Mouse (Mus musculus): ENCODE results near the gene Ms4a3. TPM values are rescaled to one million over a fixed set of nuclear protein-coding genes. Genes with fewer than 3 reads are reported as not detected.
A peak's percentile ranks its signal among the peaks of the same experiment; 100 is the strongest.

The Ms4a3 gene
- polyA plus RNA-seq, 1 experiment from 2014 or later: 7.5 TPM

DNA sequence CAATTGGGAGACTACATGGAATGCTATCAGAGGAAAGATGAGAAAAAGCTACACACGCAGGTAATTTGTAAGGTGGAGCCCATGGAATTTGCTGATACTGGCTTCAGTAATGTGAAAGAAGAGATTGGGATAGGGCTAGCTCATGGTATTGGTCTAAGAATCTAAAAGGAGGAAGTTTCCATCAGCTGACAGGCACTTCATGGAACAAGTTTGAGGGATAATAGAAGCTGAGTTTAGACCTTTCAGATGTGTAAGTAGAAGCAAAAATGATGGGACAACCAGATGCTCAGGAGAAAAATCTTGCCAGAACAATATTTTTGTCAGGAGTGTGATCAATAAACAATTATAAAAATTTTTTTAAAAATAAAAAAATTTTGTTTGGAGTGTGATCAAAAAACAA is 6.9 kb downstream of the Ms4a3 start:
- no peaks in the 10 kb centered on the region for H3K36me3 ChIP-seq (ENCODE audit: control insufficient read depth, insufficient read depth, low read length)
- no peak for DNase-seq (ENCODE audit: low spot score)
- no peak overlapping the region for H3K4me2 ChIP-seq
- no peak for ATAC-seq (replicated peaks; ENCODE audit: low FRiP score)
- H3K9ac ChIP-seq (ENCODE audit: low read depth, low read length): no peak overlapping the region
- H3K27me3 ChIP-seq (replicated peaks; ENCODE audit: control insufficient read depth, insufficient read depth, low read length): no peaks in the 10 kb centered on the region
- no peaks in the 10 kb centered on the region for H3K4me1 ChIP-seq (replicated peaks; ENCODE audit: control insufficient read depth, insufficient read depth, low read length)
- no peaks in the 10 kb centered on the region for H3K9me3 ChIP-seq (ENCODE audit: control insufficient read depth, low read length)
- H3K4me3 ChIP-seq (ENCODE audit: low read depth, low read length): no peak overlapping the region
- WGBS: 81% methylated on average over 1 of the region's 1 CpGs
- H3K27ac ChIP-seq (ENCODE audit: low read depth, low read length): no peak overlapping the region

DNA sequence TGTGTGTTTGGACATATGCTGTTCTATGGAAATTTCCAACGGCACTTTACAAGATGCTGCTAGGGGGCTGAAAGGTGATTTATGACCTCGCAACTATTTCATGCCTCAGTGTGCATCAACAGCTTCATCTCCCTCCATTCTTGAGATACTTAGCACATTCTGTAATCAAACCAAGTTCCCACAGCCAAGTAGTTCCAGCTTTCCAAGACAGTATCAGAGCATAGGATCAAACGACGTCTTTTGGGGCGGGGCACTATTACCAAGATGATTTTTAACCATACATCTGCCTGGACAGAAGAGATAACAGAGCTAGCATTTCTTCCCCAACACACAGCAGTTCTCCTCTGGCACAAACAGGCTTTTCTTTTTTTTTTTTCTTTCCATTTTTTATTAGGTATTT is 15.4 kb downstream of the Ms4a3 start:
- DNase-seq (ENCODE audit: low spot score) (no peak), ATAC-seq (replicated peaks; ENCODE audit: low FRiP score) (peak; percentile 86)
- no peak overlapping the region for H3K4me2 ChIP-seq
- 54% methylated on average over 5 of the region's 5 CpGs for WGBS
- no peaks in the 10 kb centered on the region; the same call in 1 of the 2 replicates for H3K4me1 ChIP-seq (replicated peaks; ENCODE audit: control insufficient read depth, insufficient read depth, low read length)
- H3K9ac ChIP-seq (ENCODE audit: low read depth, low read length): no peak overlapping the region
- H3K4me3 ChIP-seq (ENCODE audit: low read depth, low read length): no peak overlapping the region
- H3K36me3 ChIP-seq (ENCODE audit: control insufficient read depth, insufficient read depth, low read length): no peaks in the 10 kb centered on the region
- H3K27ac ChIP-seq (ENCODE audit: low read depth, low read length): no peak overlapping the region
- H3K27me3 ChIP-seq (replicated peaks; ENCODE audit: control insufficient read depth, insufficient read depth, low read length): no peaks in the 10 kb centered on the region
- no peaks in the 10 kb centered on the region for H3K9me3 ChIP-seq (ENCODE audit: control insufficient read depth, low read length)

DNA sequence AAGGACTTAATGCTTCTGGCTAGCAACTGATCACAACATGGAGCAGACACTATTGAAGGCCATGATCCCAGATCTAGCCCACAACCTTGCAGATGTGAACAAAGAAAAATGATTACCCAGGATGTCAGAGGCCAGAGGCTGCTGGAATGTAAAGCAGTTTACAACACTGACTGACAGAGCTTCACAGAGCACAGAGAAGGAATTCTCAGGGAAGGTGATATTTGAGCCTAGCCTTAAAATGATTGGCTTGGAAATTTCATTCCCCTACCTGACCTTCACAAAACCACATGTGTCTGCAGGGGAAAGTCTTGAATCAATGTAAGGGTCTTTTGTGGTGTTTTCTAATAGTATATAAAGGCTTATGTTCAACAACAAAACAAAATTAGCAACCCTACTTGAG is 15.9 kb downstream of the Ms4a3 start:
- H3K9me3 ChIP-seq (ENCODE audit: control insufficient read depth, low read length): no peaks in the 10 kb centered on the region
- ATAC-seq (replicated peaks; ENCODE audit: low FRiP score) (no peak), DNase-seq (ENCODE audit: low spot score) (no peak)
- H3K4me3 ChIP-seq (ENCODE audit: low read depth, low read length): no peak overlapping the region
- no peaks in the 10 kb centered on the region for H3K36me3 ChIP-seq (ENCODE audit: control insufficient read depth, insufficient read depth, low read length)
- H3K4me2 ChIP-seq: no peak overlapping the region
- H3K27ac ChIP-seq (ENCODE audit: low read depth, low read length): no peak overlapping the region
- no peak overlapping the region for H3K9ac ChIP-seq (ENCODE audit: low read depth, low read length)
- no peaks in the 10 kb centered on the region; the same call in 1 of the 2 replicates for H3K4me1 ChIP-seq (replicated peaks; ENCODE audit: control insufficient read depth, insufficient read depth, low read length)
- no peaks in the 10 kb centered on the region for H3K27me3 ChIP-seq (replicated peaks; ENCODE audit: control insufficient read depth, insufficient read depth, low read length)

DNA sequence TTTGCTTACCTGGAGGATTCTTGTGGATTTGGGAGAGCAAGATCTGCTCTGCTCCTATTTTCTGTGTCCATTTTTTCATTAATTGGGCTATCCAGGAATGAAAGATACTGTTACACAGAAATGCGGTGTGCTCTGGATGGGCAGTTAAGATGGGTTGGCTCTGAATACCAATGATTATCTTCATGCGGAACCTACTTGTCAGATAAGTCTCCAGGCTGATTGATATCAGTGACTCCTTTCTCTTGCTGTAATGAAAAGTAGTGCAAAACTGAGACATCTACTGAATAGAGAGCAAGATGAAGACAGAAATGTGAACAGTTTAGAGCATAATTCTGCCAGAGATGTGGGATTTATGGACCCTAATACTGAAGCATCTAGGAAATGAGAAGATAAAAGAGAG is 17.1 kb downstream of the Ms4a3 start, which contains the start of gene Ms4a2:
TSS of gene Ms4a2 (minus strand) at position 169 of the 400 bp plus-strand sequence.
- H3K36me3 ChIP-seq (ENCODE audit: control insufficient read depth, insufficient read depth, low read length): no peaks in the 10 kb centered on the region
- no peak within 1 kb of the TSS for H3K27ac ChIP-seq (ENCODE audit: low read depth, low read length)
- no peak within 1 kb of the TSS for H3K9ac ChIP-seq (ENCODE audit: low read depth, low read length)
- no peak within 1 kb of the TSS for H3K4me2 ChIP-seq
- ATAC-seq (replicated peaks; ENCODE audit: low FRiP score) (no peak), DNase-seq (ENCODE audit: low spot score) (no peak)
- H3K4me3 ChIP-seq (ENCODE audit: low read depth, low read length): no peak within 1 kb of the TSS
- H3K9me3 ChIP-seq (ENCODE audit: control insufficient read depth, low read length): no peaks in the 10 kb centered on the region
- no peaks in the 10 kb centered on the region; the same call in 1 of the 2 replicates for H3K4me1 ChIP-seq (replicated peaks; ENCODE audit: control insufficient read depth, insufficient read depth, low read length)
- WGBS: 75% methylated on average over 2 of the region's 2 CpGs
- no peaks in the 10 kb centered on the region for H3K27me3 ChIP-seq (replicated peaks; ENCODE audit: control insufficient read depth, insufficient read depth, low read length)

DNA sequence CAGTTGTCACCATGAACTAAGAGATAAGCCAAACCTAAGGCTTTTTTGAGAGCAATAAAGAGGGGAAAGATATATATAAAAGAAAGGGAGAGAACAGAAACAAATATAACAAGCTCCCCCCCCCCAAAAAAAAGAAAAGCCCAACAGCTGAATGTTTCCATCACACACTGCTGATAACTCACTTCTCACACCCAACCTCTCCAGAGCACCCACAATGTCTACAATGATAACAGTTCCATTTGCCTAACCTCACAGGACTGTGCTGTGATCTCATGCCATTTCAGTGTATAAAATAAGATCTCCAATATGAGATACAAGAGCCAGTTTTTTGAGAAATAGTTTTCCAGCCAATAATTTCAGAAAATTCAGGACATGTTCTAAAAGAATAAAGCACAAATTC is 22.7 kb downstream of the Ms4a3 start:
- H3K4me2 ChIP-seq: no peak overlapping the region
- ATAC-seq (replicated peaks; ENCODE audit: low FRiP score) (peak; percentile 86), DNase-seq (ENCODE audit: low spot score) (no peak)
- no peaks in the 10 kb centered on the region; the same call in 1 of the 2 replicates for H3K4me1 ChIP-seq (replicated peaks; ENCODE audit: control insufficient read depth, insufficient read depth, low read length)
- H3K27ac ChIP-seq (ENCODE audit: low read depth, low read length): no peak overlapping the region
- no peaks in the 10 kb centered on the region for H3K27me3 ChIP-seq (replicated peaks; ENCODE audit: control insufficient read depth, insufficient read depth, low read length)
- H3K9ac ChIP-seq (ENCODE audit: low read depth, low read length): no peak overlapping the region
- H3K9me3 ChIP-seq (ENCODE audit: control insufficient read depth, low read length): no peaks in the 10 kb centered on the region
- no peaks in the 10 kb centered on the region for H3K36me3 ChIP-seq (ENCODE audit: control insufficient read depth, insufficient read depth, low read length)
- H3K4me3 ChIP-seq (ENCODE audit: low read depth, low read length): no peak overlapping the region

DNA sequence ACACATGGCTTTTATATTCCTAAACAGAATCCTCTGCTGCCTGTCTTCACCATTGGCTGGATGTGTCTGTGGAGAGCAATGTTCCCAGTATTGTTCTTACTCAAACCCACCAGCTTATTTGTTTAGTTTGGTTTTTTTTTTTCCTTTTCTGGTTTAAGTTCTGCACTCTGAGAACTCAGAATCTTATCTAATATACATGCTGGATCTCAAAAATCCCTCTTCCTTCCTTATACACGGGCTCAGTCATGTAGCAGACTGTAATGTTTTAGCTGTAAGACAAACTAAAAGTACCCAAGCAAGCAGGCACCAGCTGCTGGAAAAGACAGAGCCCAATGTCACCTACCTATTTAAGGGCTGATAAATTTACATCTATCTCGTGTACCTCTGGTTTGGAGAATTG is 25.8 kb downstream of the Ms4a3 start:
- DNase-seq (ENCODE audit: low spot score) (no peak), ATAC-seq (replicated peaks; ENCODE audit: low FRiP score) (no peak)
- H3K4me2 ChIP-seq: no peak overlapping the region

DNA sequence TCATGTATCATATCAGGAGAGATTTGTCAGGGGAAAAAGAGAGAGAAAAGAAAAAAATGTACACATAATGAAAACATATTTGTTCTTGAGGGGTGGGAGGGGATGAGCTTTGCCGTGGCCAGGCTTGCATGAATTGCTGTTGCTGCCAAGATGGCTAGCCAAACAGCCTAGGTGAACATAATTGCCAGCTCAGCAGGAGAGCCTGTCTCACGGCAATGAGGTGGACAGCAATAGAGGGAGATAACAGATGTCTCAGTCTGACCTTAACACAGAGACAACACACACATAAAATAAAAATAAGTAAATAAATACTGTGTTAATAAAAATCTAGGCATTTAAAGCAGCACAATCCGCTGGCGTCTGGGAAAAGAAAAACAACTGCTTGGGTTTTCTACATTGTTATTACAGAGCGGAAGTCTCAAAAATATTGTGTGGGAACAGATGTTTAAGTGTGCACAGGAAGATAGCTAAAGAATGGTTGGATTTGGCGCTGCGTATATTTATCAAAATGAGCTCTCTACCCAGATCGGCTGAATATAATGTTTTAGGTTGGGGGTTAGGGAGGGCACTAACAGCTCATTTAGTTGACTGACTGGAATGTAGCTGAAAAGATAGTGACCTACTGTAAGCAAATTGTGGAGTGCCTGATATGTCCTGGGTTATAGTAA is 26.7 kb downstream of the Ms4a3 start:
- H3K9ac ChIP-seq (ENCODE audit: low read depth, low read length): no peak overlapping the region
- no peaks in the 10 kb centered on the region for H3K36me3 ChIP-seq (ENCODE audit: control insufficient read depth, insufficient read depth, low read length)
- 65% methylated on average over 8 of the region's 8 CpGs for WGBS
- no peak for ATAC-seq (replicated peaks; ENCODE audit: low FRiP score)
- H3K4me1 ChIP-seq (replicated peaks; ENCODE audit: control insufficient read depth, insufficient read depth, low read length): peaks cover 7% of the 10 kb centered on the region
- H3K27me3 ChIP-seq (replicated peaks; ENCODE audit: control insufficient read depth, insufficient read depth, low read length): no peaks in the 10 kb centered on the region
- no peak overlapping the region for H3K4me3 ChIP-seq (ENCODE audit: low read depth, low read length)
- DNase-seq (ENCODE audit: low spot score): no peak
- no peak overlapping the region for H3K27ac ChIP-seq (ENCODE audit: low read depth, low read length)
- no peak overlapping the region for H3K4me2 ChIP-seq
- H3K9me3 ChIP-seq (ENCODE audit: control insufficient read depth, low read length): no peaks in the 10 kb centered on the region

More for the DNA sequence above, 25.8 kb downstream of the Ms4a3 start:
- H3K36me3 ChIP-seq (ENCODE audit: control insufficient read depth, insufficient read depth, low read length): no peaks in the 10 kb centered on the region
- H3K4me3 ChIP-seq (ENCODE audit: low read depth, low read length): no peak overlapping the region
- H3K9me3 ChIP-seq (ENCODE audit: control insufficient read depth, low read length): no peaks in the 10 kb centered on the region
- peaks cover 7% of the 10 kb centered on the region for H3K4me1 ChIP-seq (replicated peaks; ENCODE audit: control insufficient read depth, insufficient read depth, low read length)
- H3K27ac ChIP-seq (ENCODE audit: low read depth, low read length): no peak overlapping the region
- WGBS: 41% methylated on average over 2 of the region's 2 CpGs
- H3K27me3 ChIP-seq (replicated peaks; ENCODE audit: control insufficient read depth, insufficient read depth, low read length): no peaks in the 10 kb centered on the region
- H3K9ac ChIP-seq (ENCODE audit: low read depth, low read length): no peak overlapping the region

DNA sequence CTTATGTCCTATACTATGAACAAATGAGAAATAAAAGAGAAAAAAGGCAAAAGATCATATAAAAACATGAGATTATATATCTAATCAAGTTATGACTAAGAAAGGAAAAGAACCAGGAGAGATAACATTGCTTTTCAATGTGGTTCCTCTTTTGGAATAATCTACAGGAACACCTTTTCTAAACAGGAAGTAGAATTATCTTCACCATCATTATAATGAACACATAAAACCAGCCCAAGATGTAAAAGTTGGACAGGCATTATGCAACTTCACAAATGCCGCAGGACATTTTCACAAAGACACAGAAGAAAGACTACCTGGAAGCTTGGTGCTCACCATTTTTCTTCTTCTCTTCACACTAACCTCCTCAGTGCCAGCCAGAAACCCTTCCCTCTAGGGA is 27.6 kb downstream of the Ms4a3 start:
- Histone ChIP-seq H3K27me3 (replicated peaks; ENCODE audit: control insufficient read depth, insufficient read depth, low read length) (no peaks in the 10 kb centered on the region), H3K4me1 (replicated peaks; ENCODE audit: control insufficient read depth, insufficient read depth, low read length) (peaks cover 7% of the 10 kb centered on the region), H3K9ac (ENCODE audit: low read depth, low read length) (no peak overlapping the region), H3K36me3 (ENCODE audit: control insufficient read depth, insufficient read depth, low read length) (no peaks in the 10 kb centered on the region), H3K9me3 (ENCODE audit: control insufficient read depth, low read length) (no peaks in the 10 kb centered on the region), H3K27ac (ENCODE audit: low read depth, low read length) (no peak overlapping the region), H3K4me2 (no peak overlapping the region), H3K4me3 (ENCODE audit: low read depth, low read length) (no peak overlapping the region)
- 49% methylated on average over 1 of the region's 1 CpGs for WGBS
- ATAC-seq (replicated peaks; ENCODE audit: low FRiP score) (no peak), DNase-seq (ENCODE audit: low spot score) (no peak)

DNA sequence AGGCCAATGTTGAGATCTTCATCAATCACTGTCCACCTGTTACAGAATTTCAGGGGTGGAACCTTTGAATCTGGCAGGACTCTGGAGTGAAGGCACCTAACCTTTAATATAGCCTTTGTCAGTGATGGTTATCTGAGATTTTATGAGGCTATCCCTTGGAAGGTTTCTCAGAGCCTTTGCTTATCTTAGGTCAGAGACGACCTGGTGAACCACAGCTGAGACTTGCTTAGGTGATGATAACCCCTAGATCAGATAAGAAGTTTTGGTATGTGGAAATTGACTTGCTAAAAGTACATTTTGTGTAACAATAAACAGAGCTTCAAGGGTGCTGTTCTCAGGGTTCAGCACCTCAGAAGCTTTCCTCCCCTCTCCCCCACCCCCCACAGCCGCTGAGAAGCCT is 28.4 kb downstream of the Ms4a3 start:
- no peak for ATAC-seq (replicated peaks; ENCODE audit: low FRiP score)

More for the DNA sequence above, 28.4 kb downstream of the Ms4a3 start:
- DNase-seq (ENCODE audit: low spot score): no peak
- H3K27ac ChIP-seq (ENCODE audit: low read depth, low read length): no peak overlapping the region
- H3K4me2 ChIP-seq: no peak overlapping the region
- H3K36me3 ChIP-seq (ENCODE audit: control insufficient read depth, insufficient read depth, low read length): no peaks in the 10 kb centered on the region
- WGBS: 27% methylated on average over 2 of the region's 2 CpGs
- H3K4me3 ChIP-seq (ENCODE audit: low read depth, low read length): no peak overlapping the region
- H3K4me1 ChIP-seq (replicated peaks; ENCODE audit: control insufficient read depth, insufficient read depth, low read length): peaks cover 7% of the 10 kb centered on the region
- no peaks in the 10 kb centered on the region for H3K27me3 ChIP-seq (replicated peaks; ENCODE audit: control insufficient read depth, insufficient read depth, low read length)
- H3K9me3 ChIP-seq (ENCODE audit: control insufficient read depth, low read length): no peaks in the 10 kb centered on the region
- H3K9ac ChIP-seq (ENCODE audit: low read depth, low read length): no peak overlapping the region
